Mouse (Mus musculus) lung, postnatal 0 days (tissue): ENCODE measurements around the gene Fam129b. TPM values are rescaled to one million over a fixed set of nuclear protein-coding genes. Genes with fewer than 3 reads are reported as not detected.
A peak's percentile ranks its signal among the peaks of the same experiment; 100 is the strongest.

Experiments used
- ATAC-seq: fragments of 200-750 bp; cut with Nextera tagmentation; 2 replicates; pipeline ENCODE4 v1.8.0; 2017; ENCODE audit warnings: moderate library complexity
- DNase-seq: peaks from one replicate; pipeline ENCODE4 v3.0.0-alpha.2; 2016; ENCODE audit warnings: low spot score
- H3K27ac ChIP-seq: fragments of 300-500 bp; sonication (generic); 2 replicates; pipeline ENCODE4 v1.5.1; 2014; ENCODE audit warnings: antibody characterized with exemption, mild to moderate bottlenecking, low read length, mixed read lengths
- H3K27me3 ChIP-seq: fragments of 300-500 bp; sonication (generic); replicated peaks from 2 replicates; pipeline ENCODE4 v1.6.1; 2014; ENCODE audit warnings: low read length, mixed read lengths; ENCODE audit not compliant: insufficient read depth
- H3K36me3 ChIP-seq: fragments of 300-500 bp; sonication (generic); 2 replicates; pipeline ENCODE4 v1.6.1; 2014; ENCODE audit warnings: low read length, mixed read lengths; ENCODE audit not compliant: insufficient read depth
- H3K4me1 ChIP-seq: fragments of 300-500 bp; sonication (generic); 2 replicates; pipeline ENCODE4 v1.6.1; 2014; ENCODE audit warnings: antibody characterized with exemption, low read depth, low read length, mixed read lengths; ENCODE audit not compliant: insufficient read depth
- H3K4me2 ChIP-seq: fragments of 300-500 bp; sonication (generic); replicated peaks from 2 replicates; pipeline ENCODE4 v1.6.1; 2014; ENCODE audit warnings: low read depth, mild to moderate bottlenecking, low read length, moderate library complexity, mixed read lengths
- H3K4me3 ChIP-seq: fragments of 300-500 bp; sonication (generic); 2 replicates; pipeline ENCODE4 v1.5.1; 2014; ENCODE audit warnings: low read depth, low read length
- H3K9ac ChIP-seq: fragments of 300-500 bp; sonication (generic); replicated peaks from 2 replicates; pipeline ENCODE4 v1.6.1; 2014; ENCODE audit warnings: low read depth, mild to moderate bottlenecking
- H3K9me3 ChIP-seq: fragments of 300-500 bp; sonication (generic); 2 replicates; pipeline ENCODE4 v1.6.1; 2016; ENCODE audit warnings: low read length, mixed read lengths
- CTCF ChIP-seq: IDR thresholded peaks from 2 replicates; pipeline ENCODE4 v1.5.1; 2016; ENCODE audit warnings: antibody characterized with exemption, mild to moderate bottlenecking
- EP300 ChIP-seq: IDR thresholded peaks from 2 replicates; pipeline ENCODE4 v1.6.1; 2016; ENCODE audit warnings: antibody characterized with exemption, mild to moderate bottlenecking, control low read depth
- WGBS: fragments of 180-500 bp; shearing (Covaris S2); extraction: QIAGEN DNeasy Blood & Tissue Kit; methylation state at CpG from one replicate; pipeline ENCODE4 v1.1.7; 2014; 5-methylcytosine and 5-hydroxymethylcytosine counted together
- polyA plus RNA-seq: library from polyadenylated mRNA; unstranded; fragments of >200 nt; fragmentation: Nextera tagmentation; extraction: Ambion mirVana; gene quantifications from 2 replicates; pipeline ENCODE4 v1.2.1, GENCODE M21; 2015

The Fam129b gene
- polyA plus RNA-seq, 1 experiment from 2014 or later = 121 TPM

GRCm38 (mm10) chr2:32869721-32870274, 6.1 kb upstream of the Fam129b start:
- H3K9ac ChIP-seq = no peak overlapping the region
- ATAC-seq = peak; percentile 65

GRCm38 (mm10) chr2:32870275-32871100, 5.4 kb upstream of the Fam129b start:
- H3K9ac ChIP-seq = no peak overlapping the region
- 30% methylated on average over 8 of the region's 8 CpGs for WGBS
- no peak overlapping the region for H3K4me3 ChIP-seq
- peaks cover 21% of the 10 kb centered on the region; the same call in 1 of the 2 replicates for H3K4me1 ChIP-seq
- H3K27ac ChIP-seq = peak overlapping the region; percentile 88
- no peaks in the 10 kb centered on the region for H3K36me3 ChIP-seq
- no peaks in the 10 kb centered on the region for H3K27me3 ChIP-seq
- H3K9me3 ChIP-seq = no peaks in the 10 kb centered on the region
- TF ChIP-seq EP300 (peak; percentile 38; the same call in 1 of the 2 replicates), CTCF (no peak)
- H3K4me2 ChIP-seq = 0 out of 2 replicates have a peak overlapping the region, but pooled peaks have one; percentile 19
- ATAC-seq (peak; percentile 79), DNase-seq (peak; percentile 94)

More at GRCm38 (mm10) chr2:32869721-32870274, 6.1 kb upstream of the Fam129b start:
- no peak for TF ChIP-seq CTCF
- TF ChIP-seq EP300 = no peak
- Histone ChIP-seq H3K4me2 (peak overlapping the region; percentile 19; the same call in 1 of the 2 replicates), H3K27ac (peak overlapping the region; percentile 88), H3K9me3 (no peaks in the 10 kb centered on the region), H3K4me1 (peaks cover 16% of the 10 kb centered on the region; the same call in 1 of the 2 replicates), H3K27me3 (no peaks in the 10 kb centered on the region), H3K36me3 (no peaks in the 10 kb centered on the region), H3K4me3 (no peak overlapping the region)
- 27% methylated on average over 6 of the region's 6 CpGs for WGBS
- peak; percentile 87 for DNase-seq

- Histone ChIP-seq H3K4me1 (peaks cover 16% of the 10 kb centered on the region; the same call in 1 of the 2 replicates), H3K36me3 (no peaks in the 10 kb centered on the region), H3K4me2 (no peak overlapping the region), H3K27me3 (no peaks in the 10 kb centered on the region), H3K9ac (no peak overlapping the region), H3K9me3 (no peaks in the 10 kb centered on the region), H3K27ac (peak overlapping the region; percentile 96), H3K4me3 (no peak overlapping the region)
- ATAC-seq (no peak), DNase-seq (peak; percentile 70)
- TF ChIP-seq CTCF (no peak), EP300 (peak; percentile 76)
- WGBS = 36% methylated on average over 3 of the region's 3 CpGs
Observed at GRCm38 (mm10) chr2:32874070-32874469, 1.8 kb upstream of the Fam129b start.

- WGBS = 6% methylated on average over 15 of the region's 15 CpGs
- H3K4me3 ChIP-seq = peak overlapping the region; percentile 91
- DNase-seq = peak; percentile 80
- peak overlapping the region; percentile 88 for H3K4me2 ChIP-seq
- H3K36me3 ChIP-seq = no peaks in the 10 kb centered on the region
- H3K4me1 ChIP-seq = peaks cover 26% of the 10 kb centered on the region; the same call in 1 of the 2 replicates
- ATAC-seq = 0 out of 2 replicates have a peak, but pooled peaks have one; percentile 2
- TF ChIP-seq EP300 (no peak; the same call in 1 of the 2 replicates), CTCF (no peak; the same call in 1 of the 2 replicates)
- H3K9ac ChIP-seq = peak overlapping the region; percentile 93
- no peaks in the 10 kb centered on the region for H3K27me3 ChIP-seq
- no peaks in the 10 kb centered on the region for H3K9me3 ChIP-seq
- peak overlapping the region; percentile 96 for H3K27ac ChIP-seq
Observed at GRCm38 (mm10) chr2:32874951-32875674, 801 bp upstream of the Fam129b start.

- Histone ChIP-seq H3K27ac (peak overlapping the region; percentile 96), H3K4me1 (peaks cover 42% of the 10 kb centered on the region), H3K4me2 (peak overlapping the region; percentile 88), H3K27me3 (no peaks in the 10 kb centered on the region), H3K9me3 (no peaks in the 10 kb centered on the region), H3K9ac (peak overlapping the region; percentile 93), H3K4me3 (peak overlapping the region; percentile 91), H3K36me3 (no peaks in the 10 kb centered on the region)
- ATAC-seq (no peak), DNase-seq (peak; percentile 51)
- 1% methylated on average over 20 of the region's 20 CpGs for WGBS
- TF ChIP-seq EP300 = no peak
- no peak for TF ChIP-seq CTCF
Observed at GRCm38 (mm10) chr2:32876490-32877302, 782 bp downstream of the Fam129b start.
